Mouse (Mus musculus) G1E-ER4 (cell line): ENCODE results near the gene Piezo1. TPM values are rescaled to one million over a fixed set of nuclear protein-coding genes. Genes with fewer than 3 reads are reported as not detected.

ENCODE experiments used
- GATA1 ChIP-seq: IDR thresholded peaks from one replicate; pipeline ENCODE4 v1.8.0; 2012; ENCODE audit warnings: low read length, inconsistent platforms
- polyA plus RNA-seq: library from polyadenylated mRNA; stranded (reverse); fragments of >175 nt; gene quantifications from 2 replicates; pipeline ENCODE4 v1.2.3, GENCODE M21; 2012

The Piezo1 gene
- polyA plus RNA-seq, 1 experiment, result 69.8 TPM

GRCm38 (mm10) chr8:122529159-122529558 lies 22.0 kb downstream of the Piezo1 start:
- no peak for TF ChIP-seq GATA1

DNA sequence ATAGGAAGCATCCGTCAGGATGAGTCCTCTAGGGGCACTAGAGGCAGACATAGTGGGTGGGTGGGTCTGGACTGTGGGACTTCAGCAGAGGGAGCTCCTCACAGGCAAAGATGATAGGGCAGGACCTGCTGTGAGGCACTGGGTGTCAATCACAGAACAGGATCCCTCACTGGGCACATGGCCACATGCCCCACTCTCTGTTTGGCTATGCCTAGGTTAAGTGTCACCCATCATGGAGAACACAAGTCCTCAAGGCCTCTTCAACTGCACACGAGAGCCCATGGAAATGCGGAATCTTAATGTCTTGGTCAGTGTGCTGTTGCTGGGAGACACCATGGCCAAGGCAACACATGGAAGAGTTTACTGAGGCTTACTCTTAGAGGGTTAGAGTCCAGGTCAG lies 23.2 kb downstream of the Piezo1 start:
- TF ChIP-seq GATA1, result no peak

- TF ChIP-seq GATA1, result no peak
Observed at GRCm38 (mm10) chr8:122526526-122527170, 24.5 kb downstream of the Piezo1 start.

GRCm38 (mm10) chr8:122526084-122526483 lies 25.0 kb downstream of the Piezo1 start:
- TF ChIP-seq GATA1, result no peak

DNA sequence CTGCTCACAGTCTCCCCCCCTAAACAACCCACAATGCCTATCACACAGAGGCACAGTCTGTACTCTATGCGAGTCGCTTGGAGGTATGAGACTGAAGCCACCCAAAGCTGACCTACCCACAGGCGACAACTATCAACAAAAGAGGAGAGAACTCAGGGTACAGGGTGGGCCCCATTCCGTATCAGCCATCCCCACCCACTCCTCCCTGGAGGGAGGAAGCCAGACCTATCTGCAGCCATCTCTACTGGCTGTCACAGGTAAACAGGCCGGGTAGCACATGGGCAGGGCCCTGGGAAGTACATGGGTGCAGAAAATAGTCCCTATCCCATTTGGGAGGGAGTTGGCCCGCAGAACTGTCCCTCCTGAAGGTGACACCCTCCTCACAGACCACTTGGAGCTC lies 26.1 kb downstream of the Piezo1 start:
- no peak for TF ChIP-seq GATA1

GRCm38 (mm10) chr8:122524506-122524905 lies 26.6 kb downstream of the Piezo1 start:
- TF ChIP-seq GATA1, result no peak

DNA sequence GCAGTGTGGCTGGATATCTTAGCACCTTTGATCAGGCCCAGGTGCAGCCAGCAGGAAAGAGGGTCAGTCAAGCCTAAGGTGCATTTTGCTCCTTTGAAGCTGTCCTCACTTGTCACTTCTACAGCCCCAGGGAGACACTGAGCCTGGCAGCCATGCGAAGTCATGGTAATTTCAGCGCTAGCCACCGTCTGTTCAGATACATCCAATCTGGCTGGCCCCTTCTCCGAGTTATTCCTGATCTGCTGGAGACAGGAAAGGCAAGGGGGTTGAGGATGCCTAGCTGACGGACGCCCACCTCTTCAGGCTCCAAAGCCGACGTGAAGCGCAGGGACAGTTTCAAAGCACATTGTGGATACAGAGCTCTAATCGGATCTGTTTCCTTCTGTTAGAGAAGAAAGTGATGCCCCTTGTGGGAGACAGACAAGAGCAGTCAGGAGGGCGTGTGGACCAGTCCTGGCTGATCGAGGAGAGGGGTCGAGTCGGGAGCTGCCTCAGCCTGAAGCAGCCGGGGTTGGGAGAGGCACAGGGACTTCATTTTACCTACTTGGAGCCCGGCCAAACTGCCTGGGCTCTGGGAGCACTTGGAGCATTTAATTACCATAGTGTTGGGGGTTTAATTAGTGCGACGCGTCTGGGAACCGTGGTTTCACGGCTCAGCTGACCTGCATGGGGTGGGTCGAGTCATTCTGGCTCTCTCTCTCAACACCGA lies 27.3 kb downstream of the Piezo1 start:
- TF ChIP-seq GATA1, result no peak

DNA sequence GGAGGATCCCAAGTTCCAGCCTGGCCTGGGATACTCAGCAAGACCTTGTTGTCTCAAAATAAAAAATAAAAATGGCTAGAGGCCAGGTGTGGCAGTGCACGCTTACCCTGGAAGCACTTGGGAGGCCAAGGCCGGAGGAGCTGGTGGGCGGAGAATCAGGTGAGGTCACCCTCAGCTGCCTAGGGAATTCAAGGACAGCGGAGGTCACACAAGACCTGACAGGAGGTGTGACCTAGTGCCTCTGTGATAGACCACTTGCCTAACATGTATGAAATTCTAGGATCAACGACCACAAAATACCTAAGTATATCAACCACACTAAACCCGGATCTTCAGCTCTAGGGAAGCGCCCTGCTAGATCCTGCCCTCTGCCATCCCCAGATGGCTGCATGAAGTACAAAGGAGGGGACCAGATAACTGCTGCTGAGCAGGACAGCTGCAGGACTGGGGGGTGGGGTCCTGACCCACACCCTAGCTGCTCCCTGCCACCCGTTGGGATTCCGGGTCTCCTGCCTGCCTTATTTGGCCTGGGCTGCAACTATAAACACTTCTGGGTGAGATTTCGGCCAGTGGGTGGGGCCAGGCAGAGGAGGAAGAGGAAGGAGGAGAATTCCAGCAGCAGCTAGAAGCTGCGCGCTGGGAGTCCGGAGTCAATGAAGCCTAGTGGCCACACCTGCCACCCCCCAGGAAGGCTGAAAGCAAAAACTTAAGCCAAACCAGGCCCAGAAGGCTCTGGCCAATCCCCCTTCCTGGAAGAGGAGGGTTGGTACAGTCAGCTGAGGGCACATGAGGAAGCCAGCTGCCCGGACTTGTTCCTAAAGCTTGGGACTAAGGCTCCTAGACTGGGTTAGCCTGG lies 28.1 kb downstream of the Piezo1 start:
- TF ChIP-seq GATA1, result no peak

GRCm38 (mm10) chr8:122520611-122521010 lies 30.5 kb downstream of the Piezo1 start:
- TF ChIP-seq GATA1, result no peak

DNA sequence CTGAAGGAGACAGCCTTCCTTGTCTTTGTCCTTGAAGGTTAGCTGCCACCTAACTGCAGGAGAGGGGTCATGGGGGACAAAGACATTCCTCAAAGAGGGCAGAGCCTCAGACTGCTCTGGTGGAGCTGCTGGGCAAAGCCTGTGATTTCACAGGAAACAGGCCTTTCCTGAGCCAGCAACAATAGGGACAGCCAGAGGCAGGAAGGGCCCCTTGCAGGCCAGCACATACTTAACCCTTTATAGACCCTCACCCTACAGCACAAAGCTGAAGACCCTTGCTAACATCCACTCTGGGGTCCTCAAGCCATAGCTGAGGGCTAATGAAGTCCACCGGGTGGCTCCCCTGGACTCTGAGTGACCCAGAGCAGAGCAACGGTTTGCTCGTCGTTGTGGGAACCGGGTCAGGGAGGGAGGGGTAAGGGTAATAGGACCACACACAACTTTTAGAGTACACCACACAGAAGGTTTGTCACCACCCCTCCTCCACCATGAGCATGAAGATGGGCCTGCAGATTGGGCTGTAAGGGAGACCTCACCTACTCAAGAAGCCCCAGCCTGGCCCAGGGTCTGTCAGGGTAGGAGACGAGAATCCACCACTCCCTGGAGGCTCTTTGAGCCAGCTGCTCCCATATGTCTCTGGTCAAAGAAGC lies 33.5 kb downstream of the Piezo1 start:
- TF ChIP-seq GATA1, result no peak

GRCm38 (mm10) chr8:122515699-122516098 lies 35.4 kb downstream of the Piezo1 start:
- no peak for TF ChIP-seq GATA1

- no peak for TF ChIP-seq GATA1
Observed at GRCm38 (mm10) chr8:122512392-122512791, 38.7 kb downstream of the Piezo1 start.

DNA sequence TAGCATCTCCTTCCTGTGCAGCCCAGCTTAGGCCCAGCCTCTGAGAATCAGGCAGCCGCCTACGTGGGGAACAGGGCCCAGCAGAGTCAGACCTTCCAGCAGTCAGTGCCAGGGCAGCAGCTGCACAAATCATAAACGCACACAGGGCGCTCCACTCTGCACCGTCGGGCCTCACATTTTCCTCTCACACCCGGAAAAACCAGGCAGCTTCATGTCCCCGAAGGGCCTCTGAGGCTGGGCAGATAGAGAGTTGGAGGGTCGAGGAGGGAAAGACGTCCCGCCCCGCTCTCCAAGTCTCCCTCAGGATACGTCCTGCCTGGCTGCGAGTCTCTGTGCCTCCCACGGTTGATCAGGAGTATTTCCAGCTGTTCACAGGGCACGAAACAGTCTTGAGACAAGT lies 39.6 kb downstream of the Piezo1 start:
- TF ChIP-seq GATA1, result no peak

- TF ChIP-seq GATA1, result no peak
Observed at GRCm38 (mm10) chr8:122500856-122501255, 50.3 kb downstream of the Piezo1 start.

DNA sequence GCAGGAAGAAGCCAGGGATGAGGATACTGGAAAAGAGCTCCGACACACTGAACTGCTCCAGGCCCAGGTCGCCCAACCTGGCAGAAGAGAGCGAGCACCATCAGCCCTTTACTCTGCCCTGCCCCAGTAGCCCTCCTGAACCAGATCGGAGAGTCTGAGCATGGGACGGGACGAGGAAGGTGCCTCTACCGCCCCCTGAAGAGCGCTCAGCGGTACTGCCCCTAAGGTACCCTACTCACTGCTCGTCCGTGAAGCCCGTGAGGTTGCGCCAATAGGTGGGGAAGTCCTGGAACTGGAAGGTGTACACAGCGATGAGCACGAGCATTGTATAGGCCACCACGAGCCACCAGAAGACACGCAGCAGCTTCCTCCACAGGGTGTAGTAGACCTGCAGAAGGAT lies 53.2 kb downstream of the Piezo1 start:
- TF ChIP-seq GATA1, result no peak
